Mouse (Mus musculus): ENCODE data around the gene Prss53.

The Prss53 gene

DNA sequence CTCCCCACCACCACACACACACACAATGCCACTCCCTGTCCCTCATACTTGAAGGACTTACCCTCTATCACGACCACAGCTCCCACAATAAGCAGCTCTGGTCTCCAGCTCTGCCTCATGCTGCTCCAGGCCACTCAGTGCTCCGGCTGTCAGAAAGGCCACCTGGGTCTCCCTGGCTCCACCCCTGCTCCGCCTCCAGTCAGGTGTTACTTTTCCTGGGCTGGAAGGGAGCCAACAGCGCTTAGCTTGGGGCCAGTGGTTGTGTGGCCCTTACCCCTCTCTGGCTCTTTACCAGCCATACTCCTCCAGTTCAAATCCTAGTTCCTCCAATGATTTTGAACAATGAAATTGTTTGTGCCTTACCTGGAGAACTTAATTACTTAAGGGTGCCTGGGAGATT lies at the start of gene Prss53:
Gene Prss53, minus strand, starts transcription at position 173 of the 400 bp plus-strand sequence.
- DNase-seq (ENCODE audit: low spot score), result no peak

DNA sequence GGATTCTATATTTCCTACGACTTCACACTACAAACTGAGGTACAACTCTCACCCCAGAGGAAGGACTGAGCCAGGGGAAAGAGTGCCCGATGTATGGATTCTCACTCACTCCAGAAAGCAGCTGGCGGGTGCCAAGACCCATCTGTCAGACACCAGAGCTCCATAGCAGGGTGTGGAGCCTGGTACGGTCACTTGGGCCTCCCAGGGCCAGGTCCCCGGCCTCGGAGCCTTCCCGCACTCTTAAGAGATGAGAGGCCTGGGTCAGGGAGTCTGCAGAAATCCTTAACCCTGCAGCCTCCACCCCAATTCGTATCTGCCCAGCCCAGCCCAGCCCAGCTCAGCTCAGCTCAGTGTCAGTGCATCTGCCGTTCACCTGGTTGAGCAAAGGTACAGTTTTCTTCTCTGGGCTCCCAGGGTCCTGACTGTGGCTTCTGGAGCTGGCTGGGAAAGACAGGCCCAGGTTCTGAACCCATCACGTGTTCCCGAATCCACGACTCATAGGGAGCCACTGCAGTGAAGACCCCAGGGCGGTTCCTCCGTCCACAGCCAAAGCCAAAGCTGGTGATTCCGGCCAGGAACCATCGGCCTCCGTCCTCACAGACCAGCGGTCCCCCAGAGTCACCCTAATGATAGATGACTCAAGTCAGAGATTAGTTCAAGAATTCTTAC lies 45.6 kb upstream of the Prss53 start:
- no peak for DNase-seq (ENCODE audit: low spot score)

DNA sequence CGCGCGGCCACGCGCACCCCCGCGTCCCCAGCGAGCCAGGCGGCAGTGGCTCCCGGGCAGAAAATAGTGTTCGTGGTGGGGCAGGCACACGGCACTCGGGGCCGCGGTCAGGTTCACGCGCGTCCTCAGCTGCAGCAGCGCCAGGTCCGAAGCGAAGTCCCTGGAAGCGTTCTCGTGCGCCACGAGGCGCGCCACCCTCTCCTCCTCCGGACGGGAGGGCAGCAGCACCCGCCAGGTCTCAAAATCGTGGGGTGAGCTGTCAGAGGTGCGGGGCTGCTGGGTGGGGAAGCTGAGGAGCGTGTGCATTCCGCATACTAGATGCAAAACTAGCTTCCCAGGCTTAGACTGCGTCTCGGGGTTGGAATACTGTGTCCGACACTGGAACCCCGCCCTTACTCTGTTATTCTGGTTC lies 45.0 kb upstream of the Prss53 start:
- no peak for DNase-seq (ENCODE audit: low spot score)

DNA sequence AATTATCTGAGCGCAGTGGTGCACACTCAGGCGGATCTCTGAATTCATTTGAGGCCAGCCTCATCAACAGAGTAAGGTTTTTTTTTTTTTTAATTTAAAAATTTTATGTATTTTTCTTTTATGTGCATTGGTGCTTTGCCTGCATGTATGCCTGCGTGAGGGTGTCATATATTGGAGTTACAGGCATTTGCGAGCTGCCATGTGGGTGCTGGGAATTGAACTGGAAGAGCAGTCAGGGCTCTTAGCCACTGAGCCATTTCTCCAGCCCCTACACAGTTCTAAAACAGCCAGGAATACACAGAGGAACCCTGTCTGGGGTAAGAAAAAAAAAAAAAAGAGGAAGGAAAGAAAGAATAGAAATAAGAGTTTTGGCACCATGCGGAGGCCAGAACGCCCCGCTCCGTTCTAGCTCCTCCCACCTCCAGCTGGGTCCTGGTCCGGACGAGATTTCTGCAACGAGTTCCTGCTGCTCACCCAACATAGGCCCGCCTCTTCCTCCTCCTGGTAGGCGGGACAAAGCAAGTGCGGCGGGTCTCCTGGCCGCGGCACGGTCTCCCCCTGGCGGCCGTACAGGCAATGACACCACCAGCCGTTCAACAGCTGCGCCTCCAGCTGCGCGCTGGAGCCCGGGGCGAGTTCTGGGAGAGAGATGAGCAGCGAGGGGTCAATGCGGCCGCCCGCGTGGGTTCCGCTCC lies 44.4 kb upstream of the Prss53 start:
- DNase-seq (ENCODE audit: low spot score), result peak; percentile 92

DNA sequence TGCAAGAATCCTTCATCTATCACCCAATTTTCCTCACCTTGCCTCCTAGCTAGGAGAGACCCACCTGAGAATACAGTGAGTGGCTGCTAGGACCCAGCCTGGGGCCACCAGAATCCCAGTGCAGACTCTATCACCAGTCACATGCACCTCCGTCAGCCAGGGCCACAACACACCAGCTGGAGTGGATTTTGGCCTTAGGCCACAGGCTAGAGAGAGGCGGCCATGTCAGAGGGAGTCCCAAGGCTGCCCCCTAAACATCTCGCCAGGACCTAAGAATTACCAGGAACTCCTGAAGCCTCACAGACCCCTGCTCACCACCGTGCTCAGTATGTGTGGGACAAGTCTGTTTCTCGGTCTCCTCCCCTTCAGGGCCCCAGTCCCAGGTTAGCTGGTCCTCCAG lies 43.3 kb upstream of the Prss53 start:
- DNase-seq (ENCODE audit: low spot score), result no peak

DNA sequence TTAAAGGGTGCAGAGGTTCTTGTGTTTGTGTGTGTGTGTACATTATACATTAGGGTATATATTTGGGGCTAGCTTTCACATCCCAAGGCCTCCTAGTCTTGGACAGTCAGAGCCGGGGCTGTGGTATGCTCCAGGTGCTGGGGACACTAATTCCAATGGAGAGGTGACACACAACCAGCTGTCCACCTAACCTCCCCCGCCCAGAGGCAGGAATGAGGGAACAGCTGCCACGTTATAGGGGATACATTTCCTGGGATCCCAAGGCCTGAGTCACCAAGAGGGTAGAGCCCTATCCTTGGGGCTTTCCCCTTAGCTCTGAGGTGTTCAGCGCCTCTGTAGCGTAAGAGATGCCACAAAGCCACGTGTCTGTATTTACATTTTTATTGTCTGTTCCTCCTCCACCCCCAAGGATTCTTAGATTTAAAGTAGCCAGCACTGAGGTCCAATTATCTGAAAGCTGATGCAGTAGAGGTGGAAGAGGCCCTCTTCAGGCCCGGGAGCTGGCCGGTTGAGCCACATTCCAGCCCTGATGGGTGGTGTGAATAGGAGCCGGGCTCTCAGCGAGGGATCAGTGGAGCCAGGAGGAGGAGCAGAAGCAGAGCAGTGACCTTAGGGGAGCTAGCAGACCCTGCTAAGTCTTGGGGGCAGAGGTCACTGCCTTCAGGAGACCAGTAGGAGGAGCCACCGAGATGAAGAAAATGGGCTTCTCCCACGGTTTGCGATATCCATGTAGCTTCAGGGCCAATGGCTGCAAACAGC lies 41.7 kb upstream of the Prss53 start:
- no peak for DNase-seq (ENCODE audit: low spot score)

DNA sequence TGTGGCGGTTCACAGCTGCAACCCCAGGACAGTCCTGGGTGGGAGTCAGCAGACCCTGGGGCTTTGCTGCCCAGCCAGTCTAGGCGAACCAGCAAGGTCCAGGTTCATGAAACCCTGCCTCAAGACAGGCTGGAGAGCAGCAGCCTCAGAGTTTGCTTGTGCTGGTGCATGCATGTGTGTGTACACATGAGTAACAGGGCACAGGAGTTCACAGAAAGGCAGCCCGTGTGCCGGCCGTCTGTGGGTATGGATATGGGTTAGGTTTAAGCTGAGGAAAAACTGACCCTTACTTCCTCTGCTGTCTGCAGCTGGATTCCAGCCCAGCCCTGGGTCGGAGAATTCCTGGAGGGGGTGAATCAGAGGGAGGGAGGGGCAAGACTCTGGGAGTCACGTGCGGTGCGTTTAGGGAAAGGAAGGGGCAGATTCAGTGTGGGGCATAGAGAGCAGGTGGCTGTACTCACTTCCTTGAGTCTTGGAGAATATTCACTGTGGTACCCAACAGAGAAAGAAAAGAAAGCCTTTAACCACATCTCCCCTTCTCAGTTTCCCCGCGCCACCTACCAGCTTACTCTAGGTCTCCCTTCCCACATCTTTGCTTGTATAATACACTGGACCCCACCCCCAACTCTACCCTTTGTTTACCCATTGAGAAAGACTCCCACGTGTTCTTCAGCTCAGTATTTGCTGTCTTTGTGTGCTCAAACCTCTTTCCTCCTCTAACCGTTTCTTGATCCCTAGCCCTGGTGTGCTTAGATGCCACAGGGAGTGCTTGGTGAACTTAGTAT lies 40.8 kb upstream of the Prss53 start:
- DNase-seq (ENCODE audit: low spot score), result no peak

DNA sequence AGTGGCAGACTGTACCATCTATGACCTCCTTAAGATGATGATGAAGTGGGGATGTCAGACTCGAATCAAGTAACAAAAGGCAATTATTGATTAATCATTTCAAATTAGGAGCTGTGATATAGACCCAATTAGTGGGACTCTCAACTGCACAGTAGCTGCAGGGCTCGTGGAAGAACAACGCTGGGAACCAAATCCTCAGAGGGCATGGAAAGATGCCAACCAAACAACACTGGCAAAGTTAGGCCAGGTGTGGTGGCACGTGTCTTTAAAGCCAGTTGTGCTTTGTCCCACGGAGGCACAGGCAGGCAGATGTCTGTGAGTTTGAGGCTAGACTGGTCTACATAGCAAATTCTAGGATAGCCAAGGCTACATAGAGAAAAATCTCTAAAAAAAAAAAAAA lies 39.9 kb upstream of the Prss53 start:
- DNase-seq (ENCODE audit: low spot score), result no peak

DNA sequence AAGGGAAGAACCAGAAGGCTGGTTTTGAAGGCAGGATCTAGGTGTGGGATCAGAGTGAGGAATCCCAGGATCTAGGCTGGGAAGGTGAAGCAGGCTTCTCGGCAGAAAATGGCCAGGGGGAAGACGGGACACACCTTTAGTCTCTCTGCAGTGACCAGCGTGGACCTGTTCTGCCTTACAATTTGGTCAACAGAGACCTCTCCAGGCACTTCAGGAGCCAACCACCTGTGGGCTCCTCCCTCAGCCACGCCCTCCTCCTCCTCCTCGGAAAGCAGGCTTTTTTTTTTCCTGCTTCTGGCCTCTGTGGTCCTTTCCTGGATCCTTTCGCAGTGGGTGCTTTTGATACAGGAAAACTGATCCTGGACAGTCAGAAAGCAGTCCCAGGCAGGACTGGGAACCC lies 39.2 kb upstream of the Prss53 start, which contains the start of gene Prss8:
Gene Prss8, minus strand, starts transcription at position 182 of the 400 bp plus-strand sequence.
- DNase-seq (ENCODE audit: low spot score), result no peak

DNA sequence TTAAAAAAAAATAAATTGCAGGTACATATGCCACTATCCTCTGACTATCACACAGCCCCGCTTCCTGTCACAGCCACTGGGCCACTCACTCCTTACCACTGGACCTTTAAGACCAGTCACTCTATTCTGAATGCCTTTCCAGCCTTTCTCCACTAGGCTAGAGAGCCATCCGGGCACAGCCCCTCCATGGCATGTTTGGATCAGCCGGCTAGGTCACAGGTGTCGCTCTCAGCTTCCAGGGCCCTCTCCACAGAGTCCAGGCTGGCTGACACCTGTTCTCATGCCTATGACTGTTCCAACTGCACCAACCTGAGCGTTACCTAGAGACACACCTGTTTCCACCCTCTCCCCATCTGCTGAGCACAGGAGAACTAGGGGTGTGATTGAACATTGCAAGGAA lies 37.8 kb upstream of the Prss53 start:
- no peak for DNase-seq (ENCODE audit: low spot score)

DNA sequence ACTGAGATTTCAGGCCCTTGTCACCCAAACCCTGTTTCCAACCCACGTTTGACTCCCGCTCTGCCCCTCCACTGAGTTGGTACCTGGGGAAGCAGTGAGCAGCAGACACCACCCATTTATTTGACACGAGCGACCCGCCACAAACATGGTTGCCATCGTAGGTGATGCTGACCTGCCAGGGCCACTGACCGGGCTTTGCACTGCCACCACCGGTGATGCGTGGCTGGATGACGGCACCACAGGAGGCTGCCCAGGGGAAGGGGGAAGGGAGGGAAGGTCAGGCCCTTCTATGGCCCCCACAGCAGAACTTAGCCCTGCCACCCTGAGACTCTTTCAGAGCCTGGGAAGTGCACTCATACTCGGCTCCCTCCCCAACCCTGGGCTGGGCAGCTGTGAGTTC lies 37.0 kb upstream of the Prss53 start:
- no peak for DNase-seq (ENCODE audit: low spot score)

DNA sequence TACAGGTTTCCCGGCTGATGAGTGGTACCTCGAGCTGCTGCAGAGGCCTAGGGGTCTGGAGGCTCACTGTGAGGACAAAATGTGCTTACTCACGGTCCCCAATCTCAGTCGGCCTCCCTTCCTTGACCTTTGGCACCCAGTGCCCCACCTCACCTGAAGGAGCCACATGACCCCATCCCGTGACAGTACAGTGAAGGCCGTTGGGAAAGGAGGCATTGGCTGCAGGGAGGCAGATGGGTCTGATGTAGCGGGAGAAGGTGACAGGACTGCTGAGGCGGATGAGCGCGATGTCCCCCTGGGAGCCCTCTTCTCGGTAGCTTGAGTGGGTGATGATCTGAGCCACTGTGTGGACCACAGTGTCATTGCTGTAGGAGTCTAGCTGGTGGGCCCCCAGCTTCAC lies 36.1 kb upstream of the Prss53 start:
- DNase-seq (ENCODE audit: low spot score), result no peak

DNA sequence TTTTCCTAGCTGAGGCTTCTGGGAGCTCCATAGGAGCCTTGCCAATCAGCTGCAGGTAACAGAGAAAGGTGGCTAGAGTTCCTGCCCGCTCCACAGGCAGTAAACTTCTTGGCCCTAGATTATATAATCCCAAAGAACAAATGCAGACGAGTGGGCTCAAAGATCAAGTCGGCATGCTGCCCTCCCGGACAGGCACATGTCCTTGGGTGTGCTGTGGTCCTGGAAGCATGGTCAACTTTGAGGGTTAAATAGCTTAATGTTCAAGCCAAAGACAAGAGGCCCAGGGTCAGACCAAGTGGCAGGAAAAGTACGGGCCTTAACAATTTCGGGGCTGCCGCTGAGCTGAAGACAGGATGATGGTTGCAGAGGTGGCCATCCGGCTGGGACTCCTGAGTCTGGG lies 35.3 kb upstream of the Prss53 start:
- DNase-seq (ENCODE audit: low spot score), result no peak

DNA sequence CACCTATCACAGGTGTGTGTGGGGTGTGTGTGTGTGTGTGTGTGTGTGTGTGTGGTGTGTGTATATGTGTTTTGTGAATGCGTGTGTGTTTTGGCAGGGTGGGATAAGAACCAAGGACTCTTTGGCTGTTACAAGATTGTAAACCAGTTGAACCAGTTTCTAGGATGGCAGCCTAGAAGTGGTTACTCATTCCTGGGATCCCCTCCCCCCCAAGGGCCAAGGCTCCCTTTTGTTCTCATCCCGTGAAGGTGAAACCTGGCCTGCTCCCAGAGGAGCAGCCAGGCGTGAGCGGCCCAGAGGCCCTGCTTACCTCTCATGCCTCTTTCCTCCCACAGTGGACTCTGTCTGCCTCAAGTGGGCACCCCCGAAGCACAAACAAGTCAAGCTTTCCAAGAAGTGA lies 34.5 kb upstream of the Prss53 start:
- no peak for DNase-seq (ENCODE audit: low spot score)

DNA sequence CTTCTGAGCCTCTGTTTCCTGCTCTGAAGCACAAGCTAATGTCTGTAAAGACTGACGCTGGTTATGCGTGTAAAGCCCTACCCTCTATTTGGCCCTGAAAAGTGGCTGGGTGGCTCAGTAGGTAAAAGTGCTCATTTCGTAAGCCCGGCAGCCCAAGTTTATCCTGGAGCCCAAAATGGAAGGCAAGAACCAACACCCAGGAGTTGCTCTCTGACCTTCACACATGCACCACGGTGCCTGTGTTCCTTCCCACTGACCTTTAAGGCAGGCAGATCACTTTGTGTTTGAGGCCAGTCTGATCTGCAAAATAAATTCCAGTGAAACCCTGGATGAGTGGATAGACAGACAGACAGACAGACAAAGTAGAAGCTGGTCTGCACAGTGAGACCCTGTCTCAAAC lies 32.9 kb upstream of the Prss53 start:
- DNase-seq (ENCODE audit: low spot score), result no peak

DNA sequence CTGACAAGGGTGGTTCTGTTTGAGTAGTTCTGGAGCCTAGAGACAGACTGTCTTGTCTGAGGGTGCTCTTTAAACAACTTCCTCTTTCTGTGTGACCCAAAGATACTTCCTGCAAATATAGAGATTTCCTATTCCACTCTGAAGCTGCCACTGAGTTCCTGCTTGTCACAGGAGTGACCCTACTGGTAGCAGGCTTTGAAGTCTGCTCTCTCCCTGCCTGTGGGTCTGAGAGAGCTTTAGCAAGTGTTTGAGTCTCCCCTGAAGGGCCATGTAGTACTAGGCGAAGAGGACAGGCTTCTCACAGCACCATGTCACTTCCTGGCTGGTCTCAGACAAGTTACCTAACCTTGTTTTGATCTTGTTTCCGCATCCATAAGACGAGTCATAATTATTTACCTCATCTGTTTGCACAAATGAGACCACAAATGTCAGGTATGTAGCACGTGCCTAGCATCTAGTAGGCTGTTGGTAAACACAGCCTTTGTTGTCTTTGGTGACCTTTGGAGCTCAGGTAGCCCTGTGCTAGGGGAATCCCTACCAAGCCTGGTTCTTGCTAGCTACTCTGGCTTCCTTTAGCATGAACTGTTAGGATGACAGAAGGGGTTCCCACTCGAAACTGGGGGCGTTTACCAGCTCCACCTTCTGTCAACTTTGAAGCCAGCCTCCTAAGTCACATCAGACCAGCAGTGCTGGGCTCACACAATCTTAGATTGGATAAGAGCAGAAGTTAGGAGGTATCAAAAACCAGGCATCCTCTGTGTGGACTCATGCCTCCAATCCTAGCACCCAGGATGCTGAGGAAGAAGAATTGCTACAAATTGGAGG lies 31.9 kb upstream of the Prss53 start:
- DNase-seq (ENCODE audit: low spot score), result no peak

DNA sequence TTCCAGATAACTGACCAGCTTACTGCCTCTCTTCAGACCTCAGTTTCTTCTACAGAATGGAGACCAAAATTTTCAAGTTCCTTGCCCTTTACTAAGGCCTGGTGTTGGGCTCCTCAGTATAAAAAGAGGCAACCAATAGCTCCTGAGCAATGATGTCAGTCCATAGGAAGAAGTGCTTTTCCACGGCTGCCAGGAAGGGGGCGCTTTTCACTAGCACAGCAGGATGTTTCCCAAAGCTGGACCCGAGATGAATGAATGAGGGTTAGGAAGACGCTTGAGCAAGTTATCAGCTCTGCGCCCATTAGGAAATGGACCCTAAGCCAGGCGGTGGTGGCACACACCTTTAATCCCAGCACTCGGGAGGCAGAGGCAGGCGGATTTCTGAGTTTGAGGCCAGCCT lies 30.7 kb upstream of the Prss53 start:
- no peak for DNase-seq (ENCODE audit: low spot score)

DNA sequence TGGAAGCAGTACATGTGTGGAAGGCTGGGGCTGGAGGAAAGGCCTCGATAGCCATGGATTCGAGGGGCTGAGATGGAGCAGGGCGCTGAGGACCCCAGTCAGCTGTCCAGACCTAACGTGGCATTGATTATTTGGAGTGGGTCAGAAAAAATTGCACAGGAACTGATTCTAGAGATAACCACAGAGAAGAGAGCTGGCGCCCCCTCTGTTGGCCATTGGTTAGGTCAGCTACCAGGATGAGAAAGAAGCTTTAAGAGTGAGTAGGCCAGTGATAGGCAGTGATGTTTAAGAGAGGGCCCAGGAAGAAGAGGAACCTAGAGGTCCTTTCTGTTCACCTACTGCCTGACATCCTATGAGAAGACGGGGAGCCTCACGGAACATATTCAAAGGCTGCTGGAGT lies 28.5 kb upstream of the Prss53 start:
- no peak for DNase-seq (ENCODE audit: low spot score)

DNA sequence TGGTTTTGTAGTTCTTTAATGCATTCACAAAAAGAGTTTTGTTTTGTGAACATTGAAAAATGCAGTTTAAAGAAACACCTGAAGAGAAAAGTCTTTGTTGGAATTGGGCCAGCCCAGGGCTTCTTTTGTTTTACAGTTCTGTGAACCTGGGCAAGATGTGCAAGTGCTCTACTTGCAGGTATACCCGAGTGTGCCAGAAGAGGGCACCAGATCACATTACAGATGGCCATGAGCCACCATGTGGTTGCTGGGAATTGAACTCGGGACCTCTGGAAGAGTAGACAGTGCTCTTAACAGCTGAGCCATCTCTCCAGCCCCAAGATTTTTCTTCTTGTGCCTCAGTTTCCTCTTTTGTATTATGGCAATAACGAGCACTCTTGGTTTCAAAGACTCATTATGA lies 27.4 kb upstream of the Prss53 start:
- peak; percentile 55 for DNase-seq (ENCODE audit: low spot score)

DNA sequence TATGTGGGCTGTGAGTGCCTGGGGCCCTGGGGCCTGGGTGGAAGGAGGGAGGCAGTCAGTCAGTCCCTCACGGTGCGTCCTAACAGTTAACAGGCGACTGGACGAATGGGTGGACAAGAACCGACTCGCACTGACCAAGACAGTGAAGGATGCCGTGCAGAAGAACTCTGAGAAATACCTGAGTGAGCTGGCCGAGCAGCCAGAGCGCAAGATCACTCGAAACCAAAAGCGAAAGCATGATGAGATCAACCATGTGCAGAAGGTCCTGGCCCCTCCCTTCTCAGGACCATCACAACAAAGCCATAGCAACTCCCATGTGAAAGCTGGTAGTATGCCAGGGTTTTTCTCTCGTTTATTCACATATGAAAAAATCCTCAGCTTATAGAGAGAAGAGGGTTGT lies 24.5 kb upstream of the Prss53 start:
- no peak for DNase-seq (ENCODE audit: low spot score)

DNA sequence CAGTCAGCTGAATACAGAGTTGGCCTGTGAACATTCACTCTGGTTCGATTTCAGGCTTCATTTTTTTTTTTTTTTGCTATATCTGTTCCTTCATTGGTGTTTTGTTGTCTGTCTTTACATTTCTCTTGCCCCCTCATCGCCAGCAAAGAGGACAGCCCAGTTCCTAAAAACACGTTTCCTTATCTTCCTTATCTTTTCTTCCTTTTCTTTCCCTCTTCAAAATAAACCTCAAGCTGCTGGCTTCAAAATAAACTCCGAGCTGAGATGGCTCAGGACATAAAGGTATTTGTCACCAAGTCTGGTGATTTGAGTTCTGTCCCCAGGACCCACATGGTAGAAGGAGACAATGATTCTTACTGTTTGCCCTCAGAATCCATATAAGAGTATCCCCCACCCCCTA lies 22.2 kb upstream of the Prss53 start:
- DNase-seq (ENCODE audit: low spot score), result no peak
